Mouse (Mus musculus): ENCODE measurements around the gene Lrrfip1. TPM values are rescaled to one million over a fixed set of nuclear protein-coding genes. Genes with fewer than 3 reads are reported as not detected.

Gene Lrrfip1
- polyA plus RNA-seq, 1 experiment: 51.9 TPM

GRCm38 (mm10) chr1:91064903-91065525 is 66.5 kb downstream of the Lrrfip1 start:
- 11% methylated on average over 11 of the region's 11 CpGs for WGBS
- Histone ChIP-seq H3K4me3 (replicated peaks; ENCODE audit: control insufficient read depth, low read depth, low read length) (peak overlapping the region; percentile 4), H3K4me1 (ENCODE audit: control insufficient read depth, insufficient read depth, low read length) (peaks cover 16% of the 10 kb centered on the region), H3K27ac (ENCODE audit: control insufficient read depth, insufficient read depth, low read depth, low read length, poor library complexity) (peak overlapping the region; percentile 17)
- TF ChIP-seq CTCF (IDR thresholded peaks at IDR 0.05; ENCODE audit: control insufficient read depth, insufficient read depth, low read length) (no peak), POLR2A (IDR thresholded peaks at IDR 0.05; ENCODE audit: borderline replicate concordance, control insufficient read depth, low read depth, low read length) (no peak)

GRCm38 (mm10) chr1:91066061-91066460 is 67.5 kb downstream of the Lrrfip1 start:
- 52% methylated on average over 6 of the region's 6 CpGs for WGBS
- Histone ChIP-seq H3K4me1 (ENCODE audit: control insufficient read depth, insufficient read depth, low read length) (peaks cover 16% of the 10 kb centered on the region), H3K4me3 (replicated peaks; ENCODE audit: control insufficient read depth, low read depth, low read length) (no peak overlapping the region), H3K27ac (ENCODE audit: control insufficient read depth, insufficient read depth, low read depth, low read length, poor library complexity) (no peak overlapping the region)
- no peak for TF ChIP-seq POLR2A (IDR thresholded peaks at IDR 0.05; ENCODE audit: borderline replicate concordance, control insufficient read depth, low read depth, low read length)
- TF ChIP-seq CTCF (IDR thresholded peaks at IDR 0.05; ENCODE audit: control insufficient read depth, insufficient read depth, low read length): no peak

- H3K4me1 ChIP-seq (ENCODE audit: control insufficient read depth, insufficient read depth, low read length): peaks cover 16% of the 10 kb centered on the region
- 44% methylated on average over 2 of the region's 2 CpGs for WGBS
- TF ChIP-seq CTCF (IDR thresholded peaks at IDR 0.05; ENCODE audit: control insufficient read depth, insufficient read depth, low read length) (no peak), POLR2A (IDR thresholded peaks at IDR 0.05; ENCODE audit: borderline replicate concordance, control insufficient read depth, low read depth, low read length) (no peak)
- H3K4me3 ChIP-seq (replicated peaks; ENCODE audit: control insufficient read depth, low read depth, low read length): no peak overlapping the region
- H3K27ac ChIP-seq (ENCODE audit: control insufficient read depth, insufficient read depth, low read depth, low read length, poor library complexity): no peak overlapping the region
Observed at GRCm38 (mm10) chr1:91066599-91066998, 68.1 kb downstream of the Lrrfip1 start.

GRCm38 (mm10) chr1:91067716-91068115 is 69.2 kb downstream of the Lrrfip1 start:
- no peak overlapping the region for H3K4me3 ChIP-seq (replicated peaks; ENCODE audit: control insufficient read depth, low read depth, low read length)
- H3K4me1 ChIP-seq (ENCODE audit: control insufficient read depth, insufficient read depth, low read length): peaks cover 10% of the 10 kb centered on the region
- WGBS: 61% methylated on average over 6 of the region's 6 CpGs
- H3K27ac ChIP-seq (ENCODE audit: control insufficient read depth, insufficient read depth, low read depth, low read length, poor library complexity): no peak overlapping the region
- TF ChIP-seq CTCF (IDR thresholded peaks at IDR 0.05; ENCODE audit: control insufficient read depth, insufficient read depth, low read length): no peak
- no peak for TF ChIP-seq POLR2A (IDR thresholded peaks at IDR 0.05; ENCODE audit: borderline replicate concordance, control insufficient read depth, low read depth, low read length)

- Histone ChIP-seq H3K4me1 (ENCODE audit: control insufficient read depth, insufficient read depth, low read length) (peaks cover 6% of the 10 kb centered on the region), H3K27ac (ENCODE audit: control insufficient read depth, insufficient read depth, low read depth, low read length, poor library complexity) (no peak overlapping the region), H3K4me3 (replicated peaks; ENCODE audit: control insufficient read depth, low read depth, low read length) (no peak overlapping the region)
- TF ChIP-seq CTCF (IDR thresholded peaks at IDR 0.05; ENCODE audit: control insufficient read depth, insufficient read depth, low read length) (no peak), POLR2A (IDR thresholded peaks at IDR 0.05; ENCODE audit: borderline replicate concordance, control insufficient read depth, low read depth, low read length) (no peak)
- 30% methylated on average over 6 of the region's 6 CpGs for WGBS
Observed at GRCm38 (mm10) chr1:91069575-91069974, 71.0 kb downstream of the Lrrfip1 start.

GRCm38 (mm10) chr1:91070547-91070946 is 72.0 kb downstream of the Lrrfip1 start:
- 89% methylated on average over 8 of the region's 8 CpGs for WGBS
- Histone ChIP-seq H3K4me1 (ENCODE audit: control insufficient read depth, insufficient read depth, low read length) (peaks cover 3% of the 10 kb centered on the region), H3K4me3 (replicated peaks; ENCODE audit: control insufficient read depth, low read depth, low read length) (no peak overlapping the region), H3K27ac (ENCODE audit: control insufficient read depth, insufficient read depth, low read depth, low read length, poor library complexity) (no peak overlapping the region)
- TF ChIP-seq CTCF (IDR thresholded peaks at IDR 0.05; ENCODE audit: control insufficient read depth, insufficient read depth, low read length) (no peak), POLR2A (IDR thresholded peaks at IDR 0.05; ENCODE audit: borderline replicate concordance, control insufficient read depth, low read depth, low read length) (no peak)

GRCm38 (mm10) chr1:91071671-91072290 is 73.2 kb downstream of the Lrrfip1 start:
- Histone ChIP-seq H3K4me3 (replicated peaks; ENCODE audit: control insufficient read depth, low read depth, low read length) (no peak overlapping the region), H3K27ac (ENCODE audit: control insufficient read depth, insufficient read depth, low read depth, low read length, poor library complexity) (no peak overlapping the region), H3K4me1 (ENCODE audit: control insufficient read depth, insufficient read depth, low read length) (peaks cover 1% of the 10 kb centered on the region)
- 88% methylated on average over 10 of the region's 10 CpGs for WGBS
- TF ChIP-seq CTCF (IDR thresholded peaks at IDR 0.05; ENCODE audit: control insufficient read depth, insufficient read depth, low read length) (no peak), POLR2A (IDR thresholded peaks at IDR 0.05; ENCODE audit: borderline replicate concordance, control insufficient read depth, low read depth, low read length) (no peak)

GRCm38 (mm10) chr1:91076946-91077345 is 78.4 kb downstream of the Lrrfip1 start:
- no peak overlapping the region for H3K27ac ChIP-seq (ENCODE audit: control insufficient read depth, insufficient read depth, low read depth, low read length, poor library complexity)

More at GRCm38 (mm10) chr1:91076946-91077345, 78.4 kb downstream of the Lrrfip1 start:
- 86% methylated on average over 8 of the region's 8 CpGs for WGBS
- H3K4me3 ChIP-seq (replicated peaks; ENCODE audit: control insufficient read depth, low read depth, low read length): no peak overlapping the region
- peaks cover 5% of the 10 kb centered on the region for H3K4me1 ChIP-seq (ENCODE audit: control insufficient read depth, insufficient read depth, low read length)
- no peak for TF ChIP-seq POLR2A (IDR thresholded peaks at IDR 0.05; ENCODE audit: borderline replicate concordance, control insufficient read depth, low read depth, low read length)
- no peak for TF ChIP-seq CTCF (IDR thresholded peaks at IDR 0.05; ENCODE audit: control insufficient read depth, insufficient read depth, low read length)

Data from bone marrow, adult 2 months (tissue).